Mouse (Mus musculus) frontal cortex, postnatal 36 days (tissue): Measurements from ENCODE around the gene Rasa2.
A peak's percentile ranks its signal among the peaks of the same experiment; 100 is the strongest.
"Not testable (repeated sequence)": the region's sequence is repeated elsewhere in the genome, so short reads cannot be mapped to it uniquely, and the experiment has no call there.

ENCODE experiments used
- DNase-seq, 2 experiments: peaks; one replicate each; pipeline ENCODE4 v3.0.0; 2022; ENCODE audit warnings: low spot score in 2 of 2

The Rasa2 gene

DNA sequence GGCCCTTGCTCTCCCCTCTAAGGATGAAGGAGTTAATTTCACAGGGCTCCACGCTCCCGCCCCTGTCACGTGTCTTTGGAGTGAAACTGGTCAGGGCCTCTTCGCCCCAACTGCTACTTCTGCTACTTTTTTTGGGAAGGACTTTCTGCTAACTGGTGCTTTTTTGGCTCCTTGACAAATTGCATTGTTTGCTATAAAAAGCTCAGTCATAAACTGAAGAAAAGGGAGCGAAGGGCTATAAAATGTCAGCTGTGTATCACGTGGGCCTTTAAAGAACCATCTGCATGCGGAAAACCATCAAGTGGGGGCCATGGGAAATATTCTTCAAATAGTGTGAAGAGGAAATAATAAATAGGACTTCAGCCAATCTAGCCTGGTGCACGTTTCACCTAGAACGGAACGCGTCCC is 100.7 kb downstream of the Rasa2 start:
- DNase-seq: no peak

GRCm38 (mm10) chr9:96529961-96530673 is 101.3 kb downstream of the Rasa2 start:
- DNase-seq: no peak

DNA sequence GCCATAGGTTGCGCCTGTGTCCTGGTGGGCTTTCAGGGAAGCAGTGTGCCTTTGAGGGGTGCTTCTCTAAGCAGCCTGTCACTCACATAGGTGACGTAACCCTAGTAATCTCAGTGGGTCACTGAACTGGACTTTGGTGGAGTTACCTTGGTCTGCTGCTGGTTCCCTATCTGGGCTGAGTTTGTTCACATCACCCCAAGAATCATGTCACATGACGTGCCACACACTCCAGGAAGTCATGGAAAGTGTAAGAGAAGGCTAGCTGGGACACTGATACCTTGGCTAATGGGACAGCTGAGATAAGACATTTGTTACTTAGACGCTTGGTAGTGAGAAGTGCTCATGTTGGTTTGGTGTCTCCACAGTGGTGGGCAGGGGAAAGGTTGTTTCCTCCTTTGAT is 105.4 kb downstream of the Rasa2 start:
- DNase-seq: no peak

GRCm38 (mm10) chr9:96524972-96525506 is 106.4 kb downstream of the Rasa2 start, which contains the start of gene Gm28729:
Gm28729 (minus strand) TSS chr9:96525264.
- DNase-seq: no peak

DNA sequence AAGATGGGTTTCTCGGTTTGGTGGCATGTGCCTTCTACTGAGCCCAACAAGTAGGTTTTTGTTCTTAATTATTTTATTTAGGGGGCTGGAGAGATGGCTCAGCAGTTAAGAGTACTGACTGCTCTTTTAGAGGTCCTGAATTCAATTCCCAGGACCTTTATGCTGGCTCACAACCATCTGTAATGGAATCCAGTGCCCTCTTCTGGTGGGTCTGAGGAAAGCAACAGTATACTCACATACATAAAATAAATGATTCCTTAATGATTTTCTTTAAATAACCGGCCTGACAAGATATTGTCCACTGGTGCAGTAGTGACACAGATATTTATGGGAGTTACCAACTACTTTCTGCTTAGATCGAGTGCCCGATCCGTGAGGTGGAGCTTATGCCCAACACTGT is 108.3 kb downstream of the Rasa2 start:
- DNase-seq: no peak

DNA sequence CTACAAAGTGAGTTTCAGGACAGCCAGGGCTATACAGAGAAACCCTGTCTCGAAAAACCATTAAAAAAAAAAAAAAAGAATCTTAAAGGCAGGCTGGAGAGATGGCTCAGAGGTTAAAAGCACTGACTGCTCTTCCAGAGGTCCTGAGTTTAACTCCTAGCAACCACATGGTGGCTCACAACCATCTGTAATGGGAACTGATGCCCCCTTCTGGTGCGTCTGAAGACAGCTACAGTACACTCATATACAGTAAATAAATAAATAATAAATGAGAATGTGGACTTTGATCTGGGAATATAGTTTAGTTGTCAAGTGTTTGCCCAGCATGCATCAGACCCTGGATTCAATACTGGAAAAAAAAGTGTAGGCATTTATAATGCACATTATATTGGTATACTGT is 109.8 kb downstream of the Rasa2 start:
- DNase-seq: not testable (repeated sequence)

DNA sequence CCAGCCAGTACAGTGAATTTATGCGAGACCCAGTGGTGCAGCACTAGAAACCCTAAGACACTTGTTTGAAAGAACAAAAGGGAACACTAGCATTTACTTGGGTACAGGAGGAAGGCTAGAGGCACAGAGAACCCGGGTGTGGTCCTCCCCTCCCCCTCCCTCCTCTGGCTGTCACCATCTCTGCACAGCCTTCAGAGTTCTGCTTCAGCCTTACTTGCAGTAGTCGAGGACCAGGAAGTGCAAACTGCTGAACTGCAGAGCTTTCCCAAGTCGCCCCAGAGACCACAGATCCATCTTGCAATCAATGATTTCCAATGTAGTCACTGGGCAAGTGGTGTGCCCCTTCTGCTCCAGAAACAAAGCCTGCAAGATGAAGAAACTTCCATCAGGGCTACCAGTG is 114.0 kb downstream of the Rasa2 start:
- DNase-seq: no peak

- DNase-seq: no peak
Measured at GRCm38 (mm10) chr9:96516806-96517205, 114.6 kb downstream of the Rasa2 start.

DNA sequence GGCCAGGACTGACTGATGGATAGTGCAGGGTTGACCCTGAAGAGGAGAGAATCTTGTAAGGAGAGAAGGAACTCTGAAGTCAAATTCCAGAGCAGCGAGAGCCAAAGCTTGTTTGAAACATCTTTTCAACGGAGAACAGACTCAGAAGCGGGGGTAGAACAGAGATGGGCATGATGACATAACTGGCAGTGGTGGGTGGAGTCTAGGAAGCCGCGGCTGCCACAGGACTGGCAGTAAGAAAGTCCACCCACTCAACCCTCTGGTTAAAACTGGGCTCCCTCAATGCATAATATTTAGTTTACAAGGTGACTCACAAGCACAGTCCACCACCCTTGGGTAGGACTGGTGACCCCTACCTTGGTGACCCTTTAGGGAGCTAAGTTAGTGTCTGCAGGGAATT is 115.7 kb downstream of the Rasa2 start:
- peak in 1 of 2 experiments; percentile 28 for DNase-seq

- no peak for DNase-seq
Measured at GRCm38 (mm10) chr9:96514278-96514677, 117.1 kb downstream of the Rasa2 start.

DNA sequence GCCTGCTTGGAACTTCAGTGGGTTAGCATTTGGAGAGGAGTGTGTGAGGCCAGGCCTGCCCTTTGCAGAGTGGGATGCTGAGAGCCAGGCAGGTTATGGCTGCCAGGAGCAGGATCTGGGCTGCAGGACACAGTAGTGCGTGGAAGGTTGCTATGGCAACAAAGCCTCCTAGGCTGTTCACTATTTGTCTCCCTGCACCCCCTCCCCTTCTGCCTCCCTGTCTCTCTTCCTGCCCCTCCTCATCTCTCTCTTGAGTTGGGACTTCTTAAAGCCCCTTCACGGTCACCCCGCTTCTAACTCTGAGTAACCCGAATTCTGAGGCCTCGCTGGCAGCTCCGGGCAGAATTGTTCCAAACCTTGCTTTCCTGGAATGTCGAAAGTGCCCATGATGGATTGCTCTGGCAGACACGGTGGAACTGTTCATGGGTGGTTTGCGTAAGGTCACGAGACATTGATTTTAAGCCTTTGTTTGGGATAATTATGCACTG is 125.4 kb downstream of the Rasa2 start:
- DNase-seq: no peak

GRCm38 (mm10) chr9:96505156-96505555 is 126.3 kb downstream of the Rasa2 start:
- no peak for DNase-seq

DNA sequence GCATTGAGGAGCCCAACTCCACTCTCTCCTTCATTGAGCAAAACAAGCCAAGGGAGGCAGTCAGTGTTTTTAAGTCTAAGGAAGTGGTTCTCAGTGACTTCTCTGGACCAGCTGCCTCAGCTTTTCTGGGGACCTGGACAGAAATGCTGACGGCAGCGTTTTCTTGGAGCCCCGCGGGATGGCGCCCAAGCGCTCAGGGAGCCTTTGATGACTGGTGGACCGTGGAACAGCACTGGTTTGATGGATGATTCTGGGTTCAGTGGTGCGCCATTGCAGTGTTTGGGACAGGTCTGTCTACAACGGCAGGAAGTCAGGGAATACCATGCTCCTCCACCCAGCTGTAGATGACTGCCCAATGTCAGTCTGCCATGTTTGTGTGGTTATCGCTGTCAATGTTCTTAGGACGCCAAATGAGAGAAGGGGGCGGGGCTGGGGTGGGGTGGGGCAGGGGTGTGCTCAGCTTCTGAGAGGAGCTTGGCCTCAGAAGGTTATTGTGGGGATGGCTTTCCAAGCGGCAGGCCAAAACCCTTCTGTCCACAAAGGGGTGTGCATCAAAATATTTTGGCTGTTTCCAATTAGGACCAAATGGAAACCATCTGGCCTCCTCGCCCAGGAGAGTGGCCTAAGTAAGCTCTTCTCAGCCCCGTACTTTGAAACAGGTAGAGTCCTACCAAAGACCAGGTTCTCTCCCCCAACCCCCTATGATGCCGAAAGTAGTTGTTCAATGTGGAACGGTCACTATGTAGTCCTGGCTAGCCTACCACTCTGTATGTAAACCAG is 127.1 kb downstream of the Rasa2 start:
- DNase-seq: no peak

- no peak for DNase-seq
Measured at GRCm38 (mm10) chr9:96502856-96503610, 128.4 kb downstream of the Rasa2 start.

GRCm38 (mm10) chr9:96501217-96501616 is 130.2 kb downstream of the Rasa2 start:
- no peak for DNase-seq

DNA sequence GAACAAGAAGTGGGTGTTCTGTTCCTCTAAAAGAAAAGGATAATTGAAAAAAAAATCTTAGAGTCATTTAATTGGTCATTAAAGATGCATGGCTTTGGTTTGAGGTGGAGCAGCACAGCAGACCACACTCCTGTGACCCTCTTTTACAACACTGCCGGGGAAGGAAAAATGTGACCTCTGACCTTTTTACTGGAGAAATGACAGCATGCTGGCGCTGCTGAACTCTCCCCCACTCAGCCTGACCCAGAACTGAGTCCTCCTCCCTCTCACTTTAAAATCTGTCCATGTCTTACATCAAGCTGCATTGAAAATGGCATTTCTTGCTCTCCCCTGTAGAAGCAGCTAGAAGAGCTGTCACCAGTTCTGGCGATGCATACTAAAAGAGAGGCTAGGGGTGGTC is 138.2 kb downstream of the Rasa2 start:
- DNase-seq: no peak

DNA sequence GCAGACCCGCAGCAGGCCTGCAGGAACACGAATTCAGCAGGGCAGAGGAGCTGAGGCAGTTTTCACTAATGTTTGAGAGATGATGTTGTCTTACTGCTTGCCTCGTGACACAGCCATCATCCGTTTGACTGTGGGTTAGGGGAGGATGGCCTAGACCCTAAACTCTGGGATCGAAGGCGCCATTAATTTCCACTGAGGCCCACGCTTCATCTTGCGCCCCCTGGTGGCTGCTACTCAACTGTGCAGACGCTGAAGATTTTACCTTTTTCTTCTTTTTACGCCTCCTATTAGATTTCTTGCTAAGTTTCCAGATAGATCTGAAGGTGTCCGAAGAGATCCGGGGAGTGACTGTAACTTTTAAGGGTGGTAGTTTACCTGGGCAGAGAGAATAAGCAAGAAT is 139.6 kb downstream of the Rasa2 start:
- no peak for DNase-seq
